Mouse (Mus musculus) monocyte, adult 5-6 weeks (primary cell): ENCODE data around the gene Psmb7. TPM values are rescaled to one million over a fixed set of nuclear protein-coding genes. Genes with fewer than 3 reads are reported as not detected.

Experiments used
- ATAC-seq: fragments of 153-309, 156-312 bp; replicated peaks from 2 replicates; pipeline ENCODE4 v1.8.0; 2017; ENCODE audit warnings: mild to moderate bottlenecking; ENCODE audit not compliant: low TSS enrichment, insufficient number of reproducible peaks, severe bottlenecking, poor library complexity, low FRiP score
- total RNA-seq: library from RNA; stranded (forward); fragments of 200-1000, 200-491, 200-594 nt; gene quantifications from 3 replicates; pipeline ENCODE4 v1.2.3, GENCODE M21; 2017

Psmb7 gene
- total RNA-seq, 1 experiment from 2014 or later = 206 TPM

GRCm38 (mm10) chr2:38608831-38609309, 35.0 kb downstream of the Psmb7 start:
- ATAC-seq = no peak

- ATAC-seq = no peak
Measured at GRCm38 (mm10) chr2:38607716-38608115, 36.2 kb downstream of the Psmb7 start.

- ATAC-seq = no peak
Measured at GRCm38 (mm10) chr2:38600842-38601241, 43.0 kb downstream of the Psmb7 start.

GRCm38 (mm10) chr2:38598395-38598794, 45.5 kb downstream of the Psmb7 start:
- ATAC-seq = no peak

GRCm38 (mm10) chr2:38597896-38598295, 46.0 kb downstream of the Psmb7 start:
- no peak for ATAC-seq

GRCm38 (mm10) chr2:38594874-38595273, 49.0 kb downstream of the Psmb7 start:
- no peak for ATAC-seq

- no peak for ATAC-seq
Measured at GRCm38 (mm10) chr2:38591751-38592459, 52.0 kb downstream of the Psmb7 start.

- no peak for ATAC-seq
Measured at GRCm38 (mm10) chr2:38586733-38587132, 57.2 kb downstream of the Psmb7 start.

GRCm38 (mm10) chr2:38585379-38585736, 58.5 kb downstream of the Psmb7 start:
- no peak for ATAC-seq

GRCm38 (mm10) chr2:38584514-38585378, 59.1 kb downstream of the Psmb7 start:
- no peak for ATAC-seq

GRCm38 (mm10) chr2:38583982-38584381, 59.9 kb downstream of the Psmb7 start:
- ATAC-seq = no peak

GRCm38 (mm10) chr2:38579528-38579927, 64.4 kb downstream of the Psmb7 start:
- ATAC-seq = no peak

- ATAC-seq = no peak
Measured at GRCm38 (mm10) chr2:38578602-38579521, 65.0 kb downstream of the Psmb7 start.

- no peak for ATAC-seq
Measured at GRCm38 (mm10) chr2:38574697-38575096, 69.2 kb downstream of the Psmb7 start.

GRCm38 (mm10) chr2:38571971-38572601, 71.8 kb downstream of the Psmb7 start:
- no peak for ATAC-seq

- no peak for ATAC-seq
Measured at GRCm38 (mm10) chr2:38562596-38562995, 81.3 kb downstream of the Psmb7 start.

GRCm38 (mm10) chr2:38560296-38561227, 83.3 kb downstream of the Psmb7 start:
- no peak for ATAC-seq
